Comparison of ENCODE assay signal across 8 mouse cellular contexts in genomic region chr1:134858344-134859053, GRCm38 (mm10).
DNase-seq lines count a peak whose midpoint lies in the region; ATAC-seq lines count a peak whose summit lies in the region.

No protein-coding gene starts in this region.

- peak; percentile 41 for DNase-seq in kidney, postnatal 14 days
- DNase-seq in kidney, adult 11 months: no peak
- peak; percentile 58 to 64 for DNase-seq in adrenal gland, postnatal 36 days
- DNase-seq in gastrocnemius, postnatal 25 days: peak; percentile 76
- DNase-seq in left cerebral cortex, adult 8-10 months (ENCODE audit: low spot score in 2 of 2): no peak
- no peak for DNase-seq in spleen, adult 12 weeks (ENCODE audit: low spot score)
- DNase-seq in T-cell, adult 2 months (ENCODE audit: low spot score): no peak

- WGBS in lung, embryonic 15.5 days: 37% methylated on average over 3 of the region's 3 CpGs

- no peak overlapping the region for H3K4me3 ChIP-seq in lung, embryonic 15.5 days

- peak; percentile 83 for ATAC-seq in lung, embryonic 15.5 days (ENCODE audit: borderline replicate concordance, extremely low read depth, low FRiP score, low TSS enrichment)

- H3K4me2 ChIP-seq in lung, embryonic 15.5 days: no peak overlapping the region

- H3K4me1 ChIP-seq in lung, embryonic 15.5 days: 0 out of 2 replicates have a peak, but pooled peaks cover 6% of the 10 kb centered on the region

- no peak overlapping the region for H3K9ac ChIP-seq in lung, embryonic 15.5 days

- H3K36me3 ChIP-seq in lung, embryonic 15.5 days: no peaks in the 10 kb centered on the region

- H3K27me3 ChIP-seq in lung, embryonic 15.5 days: no peaks in the 10 kb centered on the region

- H3K9me3 ChIP-seq in lung, embryonic 15.5 days: no peaks in the 10 kb centered on the region

- peak overlapping the region; percentile 22; the same call in 1 of the 2 replicates for H3K27ac ChIP-seq in lung, embryonic 15.5 days

Comparison
In these comparisons a context has a peak if more than half of its experiments do, and no peak if none do; other contexts are left out.
1. DNase-seq: peak in kidney, postnatal 14 days (single experiment), adrenal gland, postnatal 36 days (2 of 2) and gastrocnemius, postnatal 25 days (single experiment); none in kidney, adult 11 months (single experiment), left cerebral cortex, adult 8-10 months (0 of 2), spleen, adult 12 weeks (single experiment) and T-cell, adult 2 months (single experiment).